Mouse (Mus musculus) retina, embryonic 14.5 days (tissue): ENCODE results near the gene Glis3.

Experiments
- DNase-seq: peaks from one replicate; pipeline ENCODE4 v3.0.0-alpha.2; 2015; ENCODE audit warnings: low spot score

The Glis3 gene

GRCm38 (mm10) chr19:28382168-28382911 lies 297.5 kb downstream of the Glis3 start:
- peak; percentile 57 for DNase-seq

- peak; percentile 59 for DNase-seq
Observed at GRCm38 (mm10) chr19:28381441-28381840, 298.4 kb downstream of the Glis3 start.

GRCm38 (mm10) chr19:28380691-28381262 lies 299.1 kb downstream of the Glis3 start:
- DNase-seq: peak; percentile 92

- no peak for DNase-seq
Observed at GRCm38 (mm10) chr19:28377788-28378295, 302.0 kb downstream of the Glis3 start.

GRCm38 (mm10) chr19:28376401-28376800 lies 303.5 kb downstream of the Glis3 start:
- no peak for DNase-seq

GRCm38 (mm10) chr19:28375746-28376145 lies 304.1 kb downstream of the Glis3 start:
- DNase-seq: no peak

- no peak for DNase-seq
Observed at GRCm38 (mm10) chr19:28374524-28374923, 305.4 kb downstream of the Glis3 start.

- DNase-seq: no peak
Observed at GRCm38 (mm10) chr19:28368215-28368614, 311.7 kb downstream of the Glis3 start.

GRCm38 (mm10) chr19:28367274-28367673 lies 312.6 kb downstream of the Glis3 start:
- no peak for DNase-seq

- DNase-seq: no peak
Observed at GRCm38 (mm10) chr19:28366766-28367165, 313.1 kb downstream of the Glis3 start.

GRCm38 (mm10) chr19:28365897-28366296 lies 314.0 kb downstream of the Glis3 start:
- DNase-seq: peak; percentile 73

GRCm38 (mm10) chr19:28360884-28361283 lies 319.0 kb downstream of the Glis3 start:
- no peak for DNase-seq

GRCm38 (mm10) chr19:28357595-28357994 lies 322.3 kb downstream of the Glis3 start:
- DNase-seq: no peak

- peak; percentile 22 for DNase-seq
Observed at GRCm38 (mm10) chr19:28351068-28352066, 328.5 kb downstream of the Glis3 start.

- no peak for DNase-seq
Observed at GRCm38 (mm10) chr19:28347080-28347825, 332.6 kb downstream of the Glis3 start.

- DNase-seq: no peak
Observed at GRCm38 (mm10) chr19:28343640-28344039, 336.2 kb downstream of the Glis3 start.

- no peak for DNase-seq
Observed at GRCm38 (mm10) chr19:28337574-28337973, 342.3 kb downstream of the Glis3 start.

- DNase-seq: peak; percentile 49
Observed at GRCm38 (mm10) chr19:28336651-28337510, 343.0 kb downstream of the Glis3 start.

GRCm38 (mm10) chr19:28335890-28336289 lies 344.0 kb downstream of the Glis3 start:
- DNase-seq: no peak

- DNase-seq: peak; percentile 74
Observed at GRCm38 (mm10) chr19:28333007-28333766, 346.7 kb downstream of the Glis3 start.
